Mouse (Mus musculus): ENCODE measurements around the gene Gm42674.
A peak's percentile ranks its signal among the peaks of the same experiment; 100 is the strongest.

Gene Gm42674

GRCm38 (mm10) chr3:90599401-90599800 lies 2.3 kb upstream of the Gm42674 start:
- DNase-seq: no peak

- DNase-seq: no peak
These were observed 1.7 kb upstream of the Gm42674 start for GRCm38 (mm10) chr3:90600036-90600435.

GRCm38 (mm10) chr3:90600458-90601195 lies 1.1 kb upstream of the Gm42674 start:
- DNase-seq: no peak

GRCm38 (mm10) chr3:90603623-90604022 lies 1.9 kb downstream of the Gm42674 start, which contains the start of gene S100a4:
Gene S100a4, plus strand, starts transcription at chr3:90603771.
- DNase-seq: no peak

DNA sequence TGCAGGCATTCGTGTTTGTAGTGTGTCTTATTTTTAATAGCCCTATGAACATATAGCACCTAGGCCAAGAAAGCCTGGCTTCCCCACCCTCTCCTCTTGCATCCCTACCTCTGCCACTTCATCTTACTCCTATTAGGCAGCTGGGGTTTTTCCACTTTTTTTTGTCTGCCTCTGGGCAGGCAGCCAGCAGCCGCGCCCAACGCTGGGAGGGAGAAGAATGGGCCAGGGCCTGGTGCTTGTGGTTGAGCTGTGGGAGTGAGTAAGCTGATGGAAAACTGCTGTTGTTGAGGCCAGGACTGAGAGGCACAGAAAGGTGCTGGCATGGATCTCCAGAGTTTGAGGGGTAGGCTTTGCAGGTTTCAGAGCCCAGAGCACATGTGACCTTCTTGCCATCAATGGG lies 2.7 kb downstream of the Gm42674 start:
- peak; percentile 38 for DNase-seq

DNA sequence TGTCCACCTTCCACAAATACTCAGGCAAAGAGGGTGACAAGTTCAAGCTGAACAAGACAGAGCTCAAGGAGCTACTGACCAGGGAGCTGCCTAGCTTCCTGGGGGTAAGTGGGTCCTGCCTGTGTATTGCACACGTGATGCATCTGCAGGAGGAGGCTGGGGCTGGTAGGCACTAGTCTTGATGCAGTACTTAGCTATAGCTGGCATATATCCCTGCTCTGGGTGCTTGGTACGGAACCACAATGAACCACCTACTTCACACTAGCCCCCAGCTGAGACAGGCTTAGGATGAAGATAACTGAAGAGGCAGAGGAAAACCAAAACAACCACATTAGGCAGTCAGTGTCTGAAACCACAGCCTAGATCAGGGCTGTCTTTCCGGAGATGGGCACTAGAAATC lies 3.3 kb downstream of the Gm42674 start:
- DNase-seq: no peak

- DNase-seq: no peak
These were observed 4.0 kb downstream of the Gm42674 start for GRCm38 (mm10) chr3:90605736-90606135.

GRCm38 (mm10) chr3:90606185-90606584 lies 4.5 kb downstream of the Gm42674 start:
- no peak for DNase-seq

- no peak for DNase-seq
These were observed 5.7 kb downstream of the Gm42674 start for GRCm38 (mm10) chr3:90607361-90607760.

- DNase-seq: no peak
These were observed 6.5 kb downstream of the Gm42674 start, which contains the start of gene S100a5 for GRCm38 (mm10) chr3:90608223-90608622. Gene S100a5, plus strand, starts transcription at chr3:90608523.

DNA sequence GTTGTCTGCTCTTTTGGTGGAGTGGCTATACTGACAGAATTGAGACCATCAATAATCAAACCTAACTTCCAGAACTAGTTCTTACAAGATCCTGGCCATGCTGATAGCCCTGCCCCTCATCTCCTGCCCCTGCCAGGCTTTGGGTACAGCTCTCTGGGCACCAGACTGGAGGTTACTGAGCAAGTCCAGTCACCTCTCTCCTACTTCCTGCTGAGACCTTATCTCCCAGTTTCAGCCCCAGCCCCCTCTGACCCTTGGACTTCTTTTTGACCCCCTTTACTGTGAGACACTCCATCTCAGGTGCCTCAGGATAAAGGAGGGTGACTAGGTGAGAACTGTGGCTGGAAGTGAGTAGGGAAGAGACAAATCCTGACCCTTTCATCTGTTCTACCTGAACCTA lies 7.4 kb downstream of the Gm42674 start:
- DNase-seq: no peak

DNA sequence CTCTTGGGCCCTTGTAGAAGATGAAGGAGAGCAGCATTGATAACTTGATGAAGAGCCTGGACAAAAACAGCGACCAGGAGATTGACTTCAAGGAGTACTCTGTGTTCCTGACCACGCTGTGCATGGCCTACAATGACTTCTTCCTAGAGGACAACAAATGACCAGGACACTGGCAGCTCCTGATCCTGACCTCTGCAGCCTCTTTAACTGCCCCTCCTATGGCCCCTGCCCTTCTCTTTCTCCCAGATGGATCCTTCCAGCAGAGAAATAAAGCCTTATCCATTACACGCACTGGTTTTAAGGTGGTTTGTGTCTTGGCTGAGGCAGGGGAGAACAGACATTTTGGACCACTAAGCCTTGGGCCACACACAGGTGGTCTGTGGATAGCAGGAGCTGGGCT lies 9.8 kb downstream of the Gm42674 start:
- no peak for DNase-seq

DNA sequence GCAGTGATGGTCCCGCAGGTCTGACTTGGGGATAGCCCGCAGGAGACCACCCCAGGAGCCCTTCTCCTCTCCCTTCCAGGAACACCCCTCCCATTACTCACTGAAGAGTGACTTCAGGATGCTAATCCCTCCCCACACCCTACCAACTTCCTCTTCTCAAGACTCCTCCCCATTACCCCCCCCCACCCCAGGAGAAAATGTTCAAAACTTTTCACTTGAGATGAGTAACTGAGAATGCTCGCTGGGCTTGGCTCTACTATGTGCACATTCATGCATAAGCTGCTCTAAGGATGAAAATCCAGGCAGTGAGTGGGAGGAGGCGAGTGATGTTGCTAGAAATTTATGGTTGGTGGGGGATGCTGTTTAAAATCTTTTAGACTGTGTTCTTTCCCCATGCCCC lies 10.4 kb downstream of the Gm42674 start:
- DNase-seq: no peak

DNA sequence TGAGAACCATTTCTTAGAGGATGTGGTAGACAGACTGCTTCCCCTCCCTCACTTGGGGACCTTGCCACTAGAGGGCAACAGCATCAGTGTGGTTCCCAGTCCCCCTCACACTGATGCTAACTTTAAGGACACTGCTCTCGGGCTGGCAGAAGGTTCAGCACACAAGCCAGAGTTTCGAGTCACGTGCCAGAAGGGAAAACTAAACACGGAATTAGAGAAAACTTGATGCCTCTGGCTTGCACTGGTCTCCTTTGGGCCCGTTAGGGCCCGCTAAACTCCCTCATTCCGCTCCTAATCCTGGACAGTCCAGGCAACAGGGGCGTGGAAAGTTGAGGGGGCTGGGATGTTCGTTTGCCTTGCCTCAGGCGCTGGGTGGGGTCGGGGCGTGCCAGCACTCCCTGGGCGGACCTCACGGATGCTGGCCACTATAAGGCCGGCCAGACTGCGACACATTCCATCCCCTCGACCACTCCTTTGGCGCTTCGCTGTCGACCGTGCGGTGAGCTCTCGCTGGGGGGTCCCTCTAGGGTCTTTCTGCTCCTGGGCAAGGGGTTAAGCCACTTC lies 11.1 kb downstream of the Gm42674 start, which contains the start of gene S100a6:
Gene S100a6 (plus strand): TSS at position 155 of the 564 bp plus-strand sequence.
- peak; percentile 38 for DNase-seq

DNA sequence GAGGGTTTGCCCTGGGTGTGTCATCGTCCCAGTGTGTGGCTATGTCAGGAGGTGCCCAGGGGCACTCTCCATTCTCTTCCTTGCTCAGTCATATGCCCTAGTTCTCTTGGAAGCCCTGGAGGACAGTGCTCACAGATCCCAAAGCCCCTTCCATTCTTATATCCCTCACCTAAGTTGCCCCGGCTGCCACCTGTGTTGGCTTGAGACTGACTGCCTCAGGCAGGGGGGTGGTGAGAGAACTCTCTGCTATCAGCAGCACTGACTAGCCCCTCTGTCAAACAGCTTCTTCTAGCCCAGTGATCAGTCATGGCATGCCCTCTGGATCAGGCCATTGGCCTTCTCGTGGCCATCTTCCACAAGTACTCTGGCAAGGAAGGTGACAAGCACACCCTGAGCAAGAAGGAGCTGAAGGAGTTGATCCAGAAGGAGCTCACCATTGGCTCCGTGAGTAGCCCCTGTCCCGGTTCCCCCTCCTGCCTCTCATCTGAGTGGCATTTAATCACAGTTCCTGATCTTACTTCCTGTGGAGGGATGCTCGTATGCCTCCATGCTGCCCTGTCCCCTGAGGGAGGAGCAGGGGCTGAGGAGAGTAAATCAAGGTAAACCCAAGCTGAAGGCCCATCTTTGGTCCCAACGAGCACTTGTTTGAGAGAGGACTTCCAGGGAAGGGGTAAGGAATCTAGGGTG lies 11.9 kb downstream of the Gm42674 start:
- DNase-seq: no peak

- no peak for DNase-seq
These were observed 12.4 kb downstream of the Gm42674 start for GRCm38 (mm10) chr3:90614148-90614530.

DNA sequence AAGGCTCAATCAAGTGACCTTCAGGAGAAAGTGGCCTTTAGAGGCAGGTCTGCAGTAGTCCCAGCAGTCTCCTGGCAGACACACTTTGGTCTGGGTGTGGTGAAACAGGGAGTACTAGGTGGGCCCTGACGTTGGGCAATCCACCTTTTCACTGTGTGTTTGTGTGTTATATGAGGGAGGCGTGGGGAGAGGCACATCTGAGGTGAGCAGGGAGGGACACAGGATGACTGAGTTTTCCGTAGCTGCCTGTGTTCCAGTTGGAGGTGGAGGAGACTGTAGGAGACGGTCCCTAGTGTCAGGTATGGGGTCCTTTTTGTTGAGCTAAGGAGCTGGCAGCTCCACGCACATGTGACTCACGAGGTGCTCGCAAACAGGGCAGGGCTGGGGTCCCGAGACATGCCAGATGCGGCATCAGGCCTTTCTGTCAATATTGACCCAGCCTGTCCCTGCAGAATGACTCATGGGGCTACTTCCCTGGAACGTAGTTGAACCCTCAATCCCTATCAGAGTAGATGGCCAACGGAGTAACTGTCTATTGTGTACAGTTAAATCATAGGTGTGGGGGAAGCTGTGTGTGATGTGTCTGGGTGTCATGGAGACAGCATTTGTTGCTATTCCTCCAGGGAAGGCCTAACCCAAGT lies 13.0 kb downstream of the Gm42674 start:
- DNase-seq: no peak

- DNase-seq: peak; percentile 40
These were observed 13.7 kb downstream of the Gm42674 start for GRCm38 (mm10) chr3:90615415-90615814.

DNA sequence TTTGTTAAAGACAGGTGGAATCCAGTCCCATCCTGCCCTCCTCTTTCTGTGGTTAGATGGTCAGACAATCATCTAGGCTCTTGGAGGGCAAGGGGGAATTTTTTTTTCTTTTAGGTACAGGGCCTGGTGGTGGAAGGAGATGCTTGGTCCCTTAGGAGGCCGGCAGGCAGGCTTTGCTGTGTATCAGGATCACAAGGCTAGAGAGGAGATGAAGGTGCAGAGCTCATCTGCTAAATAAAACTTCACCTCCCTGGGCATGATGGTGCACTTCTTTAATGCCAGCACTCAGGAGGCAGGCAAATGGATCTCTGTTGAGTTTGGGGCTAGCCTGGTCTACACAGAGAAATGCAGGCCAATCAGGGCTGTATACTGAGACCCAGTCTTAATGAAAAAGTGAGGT lies 14.2 kb downstream of the Gm42674 start:
- no peak for DNase-seq

GRCm38 (mm10) chr3:90617586-90617985 lies 15.9 kb downstream of the Gm42674 start:
- no peak for DNase-seq

GRCm38 (mm10) chr3:90621552-90621951 lies 19.8 kb downstream of the Gm42674 start:
- no peak for DNase-seq

DNA sequence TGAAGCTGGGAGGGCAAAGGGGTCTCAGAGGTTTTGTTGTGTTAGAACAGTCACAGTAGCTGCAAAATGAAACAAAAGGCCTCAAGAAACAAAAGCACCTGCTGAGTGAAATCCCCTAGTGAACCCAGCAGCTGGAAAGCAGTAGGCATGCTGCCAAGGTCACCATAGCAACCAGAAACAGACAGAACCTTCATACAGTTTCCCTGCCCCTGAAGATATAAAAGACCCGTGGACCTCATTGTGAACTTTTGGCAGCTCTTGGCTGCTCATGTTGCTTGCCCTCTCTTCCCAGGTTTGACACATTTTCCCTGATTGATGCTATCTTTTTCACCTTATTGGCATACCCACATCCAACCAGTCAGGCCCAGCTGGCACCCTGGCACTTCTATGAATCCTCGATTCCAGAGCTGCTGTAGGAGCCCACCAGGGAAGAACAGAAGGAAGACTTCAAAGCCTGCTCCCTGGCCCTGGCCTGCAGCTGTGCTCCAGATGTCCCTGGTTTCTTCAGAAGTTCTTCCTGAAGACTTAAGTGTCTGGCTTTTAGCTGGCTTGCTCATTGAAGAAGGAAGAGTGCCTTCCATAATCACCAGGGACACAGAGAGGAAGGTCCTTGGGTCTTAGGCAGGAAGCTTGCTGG lies 21.8 kb downstream of the Gm42674 start:
- peak; percentile 71 for DNase-seq

DNA sequence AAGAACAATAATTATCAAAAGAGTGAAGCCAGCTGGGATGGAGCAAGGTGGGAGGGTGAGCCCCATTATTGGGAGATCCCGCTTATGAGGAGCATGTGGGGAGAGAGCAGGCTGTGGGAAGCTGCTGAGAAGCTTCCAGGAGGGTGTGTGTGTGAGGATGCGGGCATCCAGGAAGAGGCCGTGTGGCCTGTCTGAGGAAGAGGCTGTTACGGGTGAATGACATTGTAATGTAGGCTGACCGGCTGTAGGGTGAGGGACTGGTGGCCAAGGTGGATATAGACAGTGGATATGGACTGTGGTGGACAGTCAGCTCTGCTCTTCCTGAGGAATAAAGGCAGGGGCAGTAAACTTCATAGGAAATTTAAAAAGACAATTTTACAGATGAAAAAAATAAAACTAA lies 23.8 kb downstream of the Gm42674 start:
- DNase-seq: no peak

Measured in right cerebral cortex, postnatal 4 days (tissue).